Mouse (Mus musculus): ENCODE data around the gene Svopl. TPM values are rescaled to one million over a fixed set of nuclear protein-coding genes. Genes with fewer than 3 reads are reported as not detected.

The Svopl gene
- polyA plus RNA-seq, 2 experiments = 1.2 to 1.3 TPM

- Histone ChIP-seq H3K4me3 (replicated peaks; ENCODE audit: low read length) (no peak overlapping the region), H3K27me3 (ENCODE audit: control insufficient read depth, insufficient read depth, low read length) (no peaks in the 10 kb centered on the region), H3K36me3 (ENCODE audit: control insufficient read depth, insufficient read depth, low read length) (no peaks in the 10 kb centered on the region), H3K4me1 (ENCODE audit: control insufficient read depth, insufficient read depth, low read length) (no peaks in the 10 kb centered on the region), H3K9ac (ENCODE audit: low read depth, low read length, severe bottlenecking) (no peak overlapping the region), H3K9me3 (ENCODE audit: control insufficient read depth, low read length) (no peaks in the 10 kb centered on the region), H3K4me2 (replicated peaks; ENCODE audit: low read depth, low read length, severe bottlenecking) (0 out of 2 replicates have a peak overlapping the region, but pooled peaks have one; percentile 3), H3K27ac (replicated peaks; ENCODE audit: low read depth, low read length) (0 out of 2 replicates have a peak overlapping the region, but pooled peaks have one; percentile 33)
- no peak for DNase-seq (ENCODE audit: low spot score)
- WGBS = 71% methylated on average over 15 of the region's 15 CpGs
- peak; percentile 34; the same call in 1 of the 2 replicates for ATAC-seq (ENCODE audit: low FRiP score, low read depth)
- TF ChIP-seq POLR2A (IDR thresholded peaks at IDR 0.05; ENCODE audit: borderline replicate concordance, extremely low read depth, insufficient read depth, insufficient read length) = no peak
Measured at GRCm38 (mm10) chr6:38055471-38056330, 8.9 kb upstream of the Svopl start.

- TF ChIP-seq POLR2A (IDR thresholded peaks at IDR 0.05; ENCODE audit: borderline replicate concordance, extremely low read depth, insufficient read depth, insufficient read length) = no peak
Measured at GRCm38 (mm10) chr6:38049601-38050000, 2.8 kb upstream of the Svopl start.

GRCm38 (mm10) chr6:38048800-38049561 is 2.2 kb upstream of the Svopl start:
- ATAC-seq (ENCODE audit: low FRiP score, low read depth) = no peak

More at GRCm38 (mm10) chr6:38049601-38050000, 2.8 kb upstream of the Svopl start:
- WGBS = 95% methylated on average over 6 of the region's 6 CpGs
- Histone ChIP-seq H3K4me3 (replicated peaks; ENCODE audit: low read length) (no peak overlapping the region), H3K27ac (replicated peaks; ENCODE audit: low read depth, low read length) (no peak overlapping the region), H3K4me2 (replicated peaks; ENCODE audit: low read depth, low read length, severe bottlenecking) (no peak overlapping the region), H3K9ac (ENCODE audit: low read depth, low read length, severe bottlenecking) (no peak overlapping the region), H3K36me3 (ENCODE audit: control insufficient read depth, insufficient read depth, low read length) (no peaks in the 10 kb centered on the region), H3K4me1 (ENCODE audit: control insufficient read depth, insufficient read depth, low read length) (peaks cover 19% of the 10 kb centered on the region), H3K9me3 (ENCODE audit: control insufficient read depth, low read length) (no peaks in the 10 kb centered on the region), H3K27me3 (ENCODE audit: control insufficient read depth, insufficient read depth, low read length) (no peaks in the 10 kb centered on the region)
- DNase-seq (ENCODE audit: low spot score) (no peak), ATAC-seq (ENCODE audit: low FRiP score, low read depth) (no peak)

GRCm38 (mm10) chr6:38048003-38048402 is 1.2 kb upstream of the Svopl start:
- Histone ChIP-seq H3K4me3 (replicated peaks; ENCODE audit: low read length) (no peak overlapping the region), H3K9ac (ENCODE audit: low read depth, low read length, severe bottlenecking) (no peak overlapping the region), H3K27me3 (ENCODE audit: control insufficient read depth, insufficient read depth, low read length) (no peaks in the 10 kb centered on the region), H3K27ac (replicated peaks; ENCODE audit: low read depth, low read length) (no peak overlapping the region), H3K4me1 (ENCODE audit: control insufficient read depth, insufficient read depth, low read length) (peaks cover 19% of the 10 kb centered on the region), H3K9me3 (ENCODE audit: control insufficient read depth, low read length) (no peaks in the 10 kb centered on the region), H3K4me2 (replicated peaks; ENCODE audit: low read depth, low read length, severe bottlenecking) (no peak overlapping the region), H3K36me3 (ENCODE audit: control insufficient read depth, insufficient read depth, low read length) (no peaks in the 10 kb centered on the region)
- 63% methylated on average over 4 of the region's 4 CpGs for WGBS
- peak; percentile 17; the same call in 1 of the 2 replicates for ATAC-seq (ENCODE audit: low FRiP score, low read depth)
- TF ChIP-seq POLR2A (IDR thresholded peaks at IDR 0.05; ENCODE audit: borderline replicate concordance, extremely low read depth, insufficient read depth, insufficient read length) = no peak
- DNase-seq (ENCODE audit: low spot score) = no peak

More at GRCm38 (mm10) chr6:38048800-38049561, 2.2 kb upstream of the Svopl start:
- H3K4me3 ChIP-seq (replicated peaks; ENCODE audit: low read length) = no peak overlapping the region
- no peaks in the 10 kb centered on the region for H3K36me3 ChIP-seq (ENCODE audit: control insufficient read depth, insufficient read depth, low read length)
- H3K9me3 ChIP-seq (ENCODE audit: control insufficient read depth, low read length) = no peaks in the 10 kb centered on the region
- WGBS = 46% methylated on average over 6 of the region's 6 CpGs
- DNase-seq (ENCODE audit: low spot score) = no peak
- no peak overlapping the region; the same call in 1 of the 2 replicates for H3K27ac ChIP-seq (replicated peaks; ENCODE audit: low read depth, low read length)
- H3K9ac ChIP-seq (ENCODE audit: low read depth, low read length, severe bottlenecking) = no peak overlapping the region
- H3K4me2 ChIP-seq (replicated peaks; ENCODE audit: low read depth, low read length, severe bottlenecking) = no peak overlapping the region
- TF ChIP-seq POLR2A (IDR thresholded peaks at IDR 0.05; ENCODE audit: borderline replicate concordance, extremely low read depth, insufficient read depth, insufficient read length) = no peak
- H3K4me1 ChIP-seq (ENCODE audit: control insufficient read depth, insufficient read depth, low read length) = peaks cover 19% of the 10 kb centered on the region
- H3K27me3 ChIP-seq (ENCODE audit: control insufficient read depth, insufficient read depth, low read length) = no peaks in the 10 kb centered on the region

All from limb, embryonic 14.5 days (tissue).